Comparison of ENCODE assay signal across 9 mouse cellular contexts in genomic region chr7:49558240-49558640, GRCm38 (mm10).
DNase-seq lines count a peak whose midpoint lies in the region; ATAC-seq and TF ChIP-seq lines count a peak whose summit lies in the region.
"Had no signal": no experiment of that assay in that cellular context is flagged by ENCODE, and none has a peak within 500 bp of the region (broad histone marks: within the 10 kb centered on the region; RNA-seq: fewer than 3 reads in every experiment).

No protein-coding gene starts in this region.

- no peaks in the 10 kb centered on the region for H3K27me3 ChIP-seq in kidney, embryonic 14.5 days (ENCODE audit: control insufficient read depth, insufficient read depth, low read length)
- no peaks in the 10 kb centered on the region for H3K27me3 ChIP-seq in embryonic facial prominence, embryonic 13.5 days
- no peaks in the 10 kb centered on the region for H3K27me3 ChIP-seq in thymus, adult 2 months (ENCODE audit: control insufficient read depth, insufficient read depth, low read length)

- no peak overlapping the region for H3K4me2 ChIP-seq in kidney, embryonic 14.5 days (replicated peaks; ENCODE audit: low read depth, low read length)
- H3K4me2 ChIP-seq in embryonic facial prominence, embryonic 13.5 days, result no peak overlapping the region

- H3K4me3 ChIP-seq in kidney, embryonic 14.5 days (ENCODE audit: low read length), result no peak overlapping the region
- no peak overlapping the region for H3K4me3 ChIP-seq in embryonic facial prominence, embryonic 13.5 days
- no peak overlapping the region for H3K4me3 ChIP-seq in thymus, adult 2 months (ENCODE audit: control insufficient read depth, insufficient read depth, low read length)

- H3K36me3 ChIP-seq in kidney, embryonic 14.5 days (ENCODE audit: control insufficient read depth, insufficient read depth, low read length), result peaks cover 59% of the 10 kb centered on the region
- H3K36me3 ChIP-seq in embryonic facial prominence, embryonic 13.5 days, result peaks cover 17% of the 10 kb centered on the region; the same call in 1 of the 2 replicates
- H3K36me3 ChIP-seq in thymus, adult 2 months (ENCODE audit: control insufficient read depth, insufficient read depth, low read length), result no peaks in the 10 kb centered on the region
- H3K36me3 ChIP-seq: G1E had no signal

- 0 out of 2 replicates have a peak overlapping the region, but pooled peaks have one; percentile 56 for H3K27ac ChIP-seq in kidney, embryonic 14.5 days (ENCODE audit: low read depth, low read length)
- peak overlapping the region; percentile 73 for H3K27ac ChIP-seq in embryonic facial prominence, embryonic 13.5 days
- H3K27ac ChIP-seq in thymus, adult 2 months (ENCODE audit: control insufficient read depth, insufficient read depth, low read length), result no peak overlapping the region

- H3K9me3 ChIP-seq in kidney, embryonic 14.5 days (ENCODE audit: control insufficient read depth, low read length), result no peaks in the 10 kb centered on the region
- no peaks in the 10 kb centered on the region for H3K9me3 ChIP-seq in embryonic facial prominence, embryonic 13.5 days

- no peak for TF ChIP-seq POLR2A in thymus, adult 2 months (IDR thresholded peaks at IDR 0.05; ENCODE audit: control insufficient read depth, extremely low read depth, insufficient read depth, low read length, poor library complexity)

- intact Hi-C loops in heart, postnatal 36 days (cut with DNase I), result loop anchor here (5.0 kb wide), 1 partner anchor 36 kb away; no protein-coding TSS in a partner anchor

- WGBS in kidney, embryonic 14.5 days, result 77% methylated on average over 12 of the region's 12 CpGs
- 73% methylated on average over 12 of the region's 12 CpGs for WGBS in embryonic facial prominence, embryonic 13.5 days
- 91% methylated on average over 12 of the region's 12 CpGs for WGBS in thymus, adult 2 months

- no peak for TF ChIP-seq CTCF in thymus, adult 2 months (IDR thresholded peaks at IDR 0.05; ENCODE audit: borderline replicate concordance, control insufficient read depth, extremely low read depth, insufficient read depth, low read length, poor library complexity)

- peaks cover 23% of the 10 kb centered on the region for H3K4me1 ChIP-seq in kidney, embryonic 14.5 days (ENCODE audit: control insufficient read depth, insufficient read depth, low read length)
- peaks cover 53% of the 10 kb centered on the region for H3K4me1 ChIP-seq in embryonic facial prominence, embryonic 13.5 days
- H3K4me1 ChIP-seq in thymus, adult 2 months (replicated peaks; ENCODE audit: control insufficient read depth, insufficient read depth, low read length), result no peaks in the 10 kb centered on the region

- H3K9ac ChIP-seq in kidney, embryonic 14.5 days (ENCODE audit: low read depth, low read length), result no peak overlapping the region
- peak overlapping the region; percentile 32; the same call in 1 of the 2 replicates for H3K9ac ChIP-seq in embryonic facial prominence, embryonic 13.5 days

- DNase-seq in kidney, postnatal 4 days, result no peak
- peak; percentile 59 to 71 for DNase-seq in cerebellum, adult 18-20 months
- DNase-seq in heart, postnatal 36 days, result peak; percentile 31 to 42
- DNase-seq in liver, result no peak
- DNase-seq in thymus, adult 2 months, result no peak
- DNase-seq in layer of hippocampus, adult 11-12 months (ENCODE audit: low spot score), result no peak

- no peak for ATAC-seq in kidney, embryonic 14.5 days (ENCODE audit: low FRiP score, low TSS enrichment)
- no peak for ATAC-seq in embryonic facial prominence, embryonic 13.5 days (ENCODE audit: insufficient number of reproducible peaks, insufficient read depth, low FRiP score, low TSS enrichment, low read depth)

Comparison
In these comparisons a context has a peak if more than half of its experiments do, and no peak if none do; other contexts are left out.
1. DNase-seq: peak in cerebellum, adult 18-20 months (2 of 2) and heart, postnatal 36 days (2 of 2); none in kidney, postnatal 4 days (0 of 2), liver (single experiment), thymus, adult 2 months (single experiment) and layer of hippocampus, adult 11-12 months (single experiment).